Mouse (Mus musculus) embryo, embryonic 11 days (tissue): Measurements from ENCODE around the gene Chdh.

ENCODE experiments used
- DNase-seq: peaks from one replicate; pipeline ENCODE4 v3.0.0-alpha.2; 2015

The Chdh gene

DNA sequence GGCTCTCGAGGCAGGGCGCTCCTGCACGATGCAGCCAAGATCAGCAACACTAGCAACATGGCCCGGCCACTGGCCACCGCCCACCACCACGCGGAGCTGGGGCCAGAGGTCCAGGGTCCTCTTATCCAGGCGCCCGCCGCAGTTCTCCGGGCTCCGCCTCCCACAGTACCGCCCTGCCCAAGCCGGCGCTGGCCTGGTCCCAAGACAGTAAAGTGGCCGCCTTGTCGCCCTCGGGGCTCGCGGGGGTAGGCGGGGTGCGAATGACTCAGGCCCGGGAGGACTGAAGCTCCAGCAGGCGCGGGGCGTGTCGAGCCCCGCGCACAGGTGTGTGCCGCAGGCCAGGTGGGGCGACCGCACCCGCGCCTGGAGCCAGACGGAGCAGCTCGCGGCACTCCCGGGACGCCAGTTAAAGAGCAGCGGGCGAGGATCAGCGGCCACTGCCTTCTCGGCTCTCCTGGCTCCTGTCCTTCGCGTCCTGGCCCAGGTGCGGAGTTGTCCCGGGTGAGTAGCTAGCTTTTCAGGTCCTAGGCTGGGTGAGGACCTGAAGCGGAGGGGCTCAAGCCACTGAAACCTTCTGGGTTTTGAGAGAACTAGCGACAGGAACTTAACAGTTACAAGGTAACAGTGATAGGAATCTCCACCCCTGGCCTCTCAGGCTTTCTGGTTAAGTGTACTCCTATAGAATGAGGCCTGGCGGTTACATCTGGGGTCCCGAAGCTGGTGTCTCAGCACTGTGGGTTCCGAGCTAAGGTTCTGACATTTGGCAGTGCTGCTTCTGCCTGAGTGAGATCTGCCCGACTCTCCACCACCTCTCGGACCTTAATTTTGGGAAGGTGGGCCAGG, at the start of gene Chdh, which contains the start of gene Il17rb:
Chdh (plus strand) TSS at position 291 of the 843 bp plus-strand sequence.
Il17rb (minus strand) TSS at position 164 of the 843 bp plus-strand sequence.
- peak; percentile 58 for DNase-seq

DNA sequence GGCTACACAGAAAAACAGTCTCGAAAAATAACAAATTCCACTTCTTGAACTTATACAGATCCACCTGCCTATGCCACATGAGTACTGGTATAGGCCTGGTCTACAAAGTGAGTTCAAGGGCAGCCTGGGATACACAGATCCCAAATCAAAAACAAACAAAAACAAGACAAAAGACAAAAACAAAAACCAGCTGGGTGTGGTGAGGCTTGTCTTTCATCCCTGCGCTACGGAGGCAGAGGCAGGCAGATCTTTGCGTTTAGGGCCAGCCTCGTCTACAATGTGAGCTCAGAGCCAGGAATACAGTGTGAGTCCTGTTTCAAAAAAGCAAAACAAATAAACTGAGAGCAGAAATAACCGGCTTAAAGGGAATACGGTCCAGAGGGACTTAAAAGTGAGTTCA, 41.2 kb upstream of the Chdh start:
- DNase-seq: no peak

DNA sequence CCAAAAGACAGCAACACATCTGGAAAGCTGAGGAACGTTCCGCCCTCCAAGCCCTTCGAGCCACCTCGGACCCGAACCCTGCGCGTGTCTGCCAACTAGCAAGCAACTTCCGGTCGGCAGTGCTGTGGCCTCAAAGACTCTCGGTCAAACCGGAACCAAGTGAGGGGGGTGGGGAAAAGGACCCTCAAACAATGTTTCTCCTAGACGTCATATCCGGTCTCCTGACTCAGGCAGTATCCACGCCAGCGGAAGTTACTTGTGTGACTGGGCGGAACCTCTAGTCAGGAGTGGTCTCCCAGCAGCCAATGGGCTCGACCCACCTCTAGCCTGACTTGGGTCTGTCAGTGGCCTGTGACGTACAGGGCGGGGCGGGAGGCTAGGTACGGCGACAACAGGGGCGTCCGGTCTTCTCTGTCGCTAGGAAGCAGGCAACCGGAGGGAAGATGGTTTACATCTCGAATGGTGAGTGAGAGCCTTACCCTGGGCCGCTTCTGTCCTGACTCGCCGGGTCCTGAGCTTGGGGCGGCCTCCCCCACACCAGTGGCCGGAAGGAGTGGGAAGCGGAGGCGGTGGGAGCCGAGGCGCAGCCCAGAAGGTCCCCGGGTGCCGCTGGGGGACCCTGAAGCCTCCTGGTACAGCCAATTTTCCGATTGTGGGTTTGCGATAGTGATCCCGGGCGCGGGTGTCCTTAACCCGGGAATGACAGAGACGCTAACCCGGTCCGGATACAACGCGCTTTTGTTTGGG, 40.6 kb upstream of the Chdh start, which contains the start of gene Selenok:
Selenok (plus strand) TSS at position 234 of the 747 bp plus-strand sequence.
- peak; percentile 100 for DNase-seq

DNA sequence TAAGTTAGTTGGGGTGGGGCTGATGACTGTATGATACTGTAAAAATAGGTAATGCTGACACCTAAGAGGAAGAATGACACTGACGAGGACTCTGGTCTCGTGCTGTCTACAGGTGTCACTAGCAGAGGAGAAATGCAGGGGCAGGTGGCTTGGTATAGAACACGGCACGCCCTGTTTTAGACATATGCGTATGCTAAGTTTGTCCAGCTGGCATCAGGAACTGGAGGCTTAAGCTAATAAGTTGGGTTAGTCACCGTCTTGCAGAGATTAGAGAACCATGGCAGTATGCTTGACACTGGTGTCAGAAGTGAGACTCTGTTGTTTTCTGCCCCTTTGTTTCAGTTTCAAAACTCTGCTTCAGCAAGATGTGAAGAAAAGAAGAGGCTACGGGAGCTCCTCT, 37.4 kb upstream of the Chdh start:
- no peak for DNase-seq

DNA sequence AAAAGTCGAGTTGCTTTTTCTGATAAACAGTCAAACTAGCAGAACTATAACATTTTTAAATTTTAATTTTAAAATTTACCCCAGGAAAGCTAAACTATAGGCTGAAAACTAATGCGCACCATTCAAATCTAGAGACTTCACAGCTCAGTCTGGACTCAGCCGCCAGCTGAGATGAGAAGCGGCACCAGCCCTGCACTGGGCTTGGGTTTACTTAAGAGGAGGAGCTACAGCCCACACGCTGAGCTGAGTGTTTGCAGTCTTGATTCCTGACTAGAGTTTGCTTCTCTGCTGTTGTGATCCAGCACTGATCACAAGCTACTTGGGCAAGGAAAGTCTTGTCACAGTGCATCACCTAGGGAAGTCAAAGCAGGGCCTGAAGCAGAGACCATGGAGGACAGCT, 36.8 kb upstream of the Chdh start:
- no peak for DNase-seq

DNA sequence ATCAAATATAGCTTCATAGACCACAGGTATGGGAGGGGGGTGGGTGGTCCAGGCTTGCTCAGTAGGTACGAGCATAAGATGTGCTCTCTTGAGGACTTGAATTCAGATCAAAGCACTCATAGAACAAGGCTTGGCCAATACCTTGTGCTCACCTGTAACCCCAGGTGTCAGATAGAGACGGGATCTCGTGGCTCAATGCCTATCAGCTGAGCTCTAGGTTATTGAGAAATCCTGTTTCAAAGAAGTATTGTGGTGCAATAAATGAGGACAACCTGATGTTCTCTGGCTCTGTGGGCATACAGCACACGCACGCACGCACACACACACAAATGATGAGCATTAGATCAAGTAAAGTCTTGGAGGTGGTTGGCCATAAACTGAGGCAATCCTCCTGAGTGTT, 31.9 kb upstream of the Chdh start:
- no peak for DNase-seq

DNA sequence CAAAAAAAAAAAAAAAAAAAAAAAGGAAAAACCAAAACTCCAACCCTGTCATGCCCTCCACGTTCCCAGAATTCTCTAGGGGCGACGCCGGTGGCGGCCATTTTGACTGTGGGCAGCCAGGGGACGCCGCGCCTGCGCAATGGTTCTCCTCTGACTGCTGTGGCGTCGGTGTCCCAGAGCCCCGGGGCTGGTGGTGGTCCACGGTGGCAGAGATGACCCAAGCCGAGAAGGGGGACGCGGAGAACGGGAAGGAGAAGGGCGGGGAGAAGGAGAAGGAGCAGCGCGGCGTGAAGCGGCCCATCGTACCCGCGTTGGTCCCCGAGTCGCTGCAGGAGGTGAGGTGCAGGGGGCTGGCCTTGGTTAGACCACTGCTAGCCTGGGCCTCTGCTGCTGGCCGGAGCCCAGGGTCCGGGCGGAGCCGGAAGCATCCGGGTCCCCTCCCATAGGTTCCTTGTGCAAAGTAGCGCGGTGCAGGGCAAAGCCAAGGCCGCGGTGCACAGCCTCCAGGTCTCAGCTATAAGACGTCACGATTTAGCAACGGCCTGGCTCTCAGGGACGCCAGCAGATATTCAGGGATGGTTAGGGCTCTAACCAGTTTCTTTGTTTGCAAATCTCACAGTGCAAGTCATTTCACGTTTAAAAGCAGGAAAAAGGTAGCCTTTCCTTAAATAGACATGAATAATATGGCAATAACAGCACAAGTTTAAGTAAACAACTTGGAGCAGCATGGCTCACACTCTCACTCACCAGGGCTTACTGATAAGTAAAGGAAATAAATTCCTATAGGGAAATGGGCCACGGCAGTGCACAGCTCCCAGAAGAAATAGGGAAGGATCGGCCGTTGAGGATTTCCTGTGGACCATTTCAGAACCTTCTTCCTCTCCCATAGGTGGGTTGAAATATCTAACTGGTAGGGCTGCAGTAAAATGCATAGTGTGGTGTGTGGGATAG, 30.3 kb upstream of the Chdh start, which contains the start of gene Actr8:
Actr8 (plus strand) TSS at position 84 of the 951 bp plus-strand sequence.
- peak; percentile 94 for DNase-seq

DNA sequence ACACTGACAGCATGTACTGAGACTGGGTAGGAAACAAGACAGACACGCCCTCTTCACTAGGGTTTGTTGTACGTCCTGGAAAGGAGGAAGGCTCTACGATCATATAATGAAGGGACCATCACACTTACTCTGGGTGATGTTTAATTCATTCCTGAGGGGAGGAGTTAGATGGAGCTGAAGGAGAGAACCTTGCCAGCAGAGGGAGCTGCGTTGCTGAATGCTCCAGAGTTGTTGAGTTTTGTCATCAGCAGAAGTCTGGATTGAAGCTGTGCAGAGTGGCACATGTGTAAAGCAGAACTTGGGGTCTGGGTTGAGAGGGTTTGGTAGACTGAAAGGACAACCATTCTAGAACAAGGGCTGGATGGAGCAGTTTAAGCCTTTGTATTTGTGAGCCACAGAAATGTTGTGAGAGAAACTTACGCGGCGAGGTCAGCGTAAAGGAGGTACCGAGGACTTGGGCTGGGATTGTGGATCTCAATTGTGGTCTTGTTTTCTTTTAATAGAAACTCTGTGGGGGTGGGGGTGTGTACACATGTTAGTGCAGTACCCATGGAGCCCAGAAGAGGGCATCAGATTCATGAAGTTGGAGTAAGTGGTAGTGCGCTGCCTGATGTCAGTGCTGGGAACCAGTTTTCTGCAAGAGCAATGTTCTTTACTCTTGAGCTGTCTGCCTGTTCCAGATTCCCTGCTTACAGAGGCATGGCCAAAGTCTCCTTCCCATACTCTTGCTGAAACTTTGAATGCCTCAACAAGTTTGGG, 28.2 kb upstream of the Chdh start:
- no peak for DNase-seq

DNA sequence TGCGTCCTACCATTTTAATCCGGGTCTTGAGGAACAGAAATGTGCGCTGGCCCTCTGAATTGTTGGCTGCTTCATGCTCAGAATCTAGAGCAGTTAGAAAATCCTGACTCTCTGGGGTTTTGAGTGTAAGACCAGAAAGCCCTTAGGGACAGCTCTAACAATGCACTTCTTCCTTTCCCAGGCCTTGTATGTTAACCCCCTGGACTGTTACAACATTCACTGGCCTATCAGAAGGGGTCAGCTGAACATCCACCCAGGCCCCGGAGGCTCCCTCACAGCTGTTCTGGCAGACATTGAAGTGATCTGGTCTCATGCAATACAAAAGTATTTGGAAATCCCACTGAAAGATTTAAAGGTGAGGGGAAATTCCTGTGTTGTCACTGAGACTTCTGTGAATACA, 22.7 kb upstream of the Chdh start:
- no peak for DNase-seq

DNA sequence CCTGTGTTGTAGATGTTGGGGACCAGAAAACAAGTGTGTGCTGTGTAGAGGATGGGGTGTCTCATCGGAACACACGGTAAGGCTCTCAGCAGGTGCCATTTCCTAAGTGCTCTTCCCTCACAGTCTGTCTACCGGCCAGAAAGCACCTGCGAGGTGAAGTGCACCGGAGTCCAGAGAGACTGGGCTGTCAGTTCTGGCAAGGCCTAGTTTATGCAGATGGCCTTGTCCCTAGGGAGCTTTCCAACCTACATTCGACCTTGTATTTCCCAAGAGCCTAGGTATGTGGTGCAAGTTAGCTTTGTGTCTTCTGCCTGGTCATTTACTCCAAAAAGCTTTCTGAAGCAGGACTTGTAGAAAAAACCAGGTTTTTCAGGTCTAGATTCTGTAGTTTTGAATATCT, 21.5 kb upstream of the Chdh start:
- DNase-seq: no peak

DNA sequence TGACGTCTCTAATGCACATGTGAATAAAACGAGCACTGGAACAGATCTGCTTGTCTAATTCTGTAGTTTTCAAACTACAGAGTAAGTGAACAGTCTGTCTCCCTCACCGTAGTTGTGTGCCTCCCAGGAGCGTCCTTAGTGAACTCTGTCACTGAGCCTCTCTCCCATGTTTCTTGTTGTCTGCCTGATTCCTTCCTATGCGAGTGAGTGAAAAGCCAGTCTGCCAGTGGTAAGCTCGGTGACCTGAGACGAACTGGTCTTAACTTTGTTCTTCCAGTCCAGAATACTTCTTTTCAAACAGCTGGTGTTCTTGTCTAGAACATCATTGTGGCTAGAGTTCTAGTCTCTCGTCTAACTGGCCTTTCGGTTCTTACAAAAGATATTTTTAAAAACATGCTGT, 21.1 kb upstream of the Chdh start:
- no peak for DNase-seq

DNA sequence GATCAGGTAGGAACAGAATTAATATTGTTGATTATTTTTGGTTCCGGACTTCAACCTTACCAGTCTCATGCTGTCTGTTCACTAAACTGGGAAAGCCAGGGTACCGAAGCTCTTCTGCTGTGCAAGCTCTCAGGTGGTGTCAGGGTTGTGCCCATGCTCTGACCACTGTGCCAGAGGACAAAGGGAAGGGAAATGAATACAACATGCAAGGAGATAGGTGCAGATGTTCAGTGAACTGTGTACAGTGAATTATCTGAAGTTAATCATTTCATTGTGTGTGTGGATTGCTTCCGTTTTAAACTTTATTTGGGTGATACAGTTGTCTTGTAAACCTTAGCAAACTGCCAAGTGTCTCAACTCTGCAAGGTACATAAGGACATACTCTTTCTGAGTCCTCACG, 20.5 kb upstream of the Chdh start:
- no peak for DNase-seq

DNA sequence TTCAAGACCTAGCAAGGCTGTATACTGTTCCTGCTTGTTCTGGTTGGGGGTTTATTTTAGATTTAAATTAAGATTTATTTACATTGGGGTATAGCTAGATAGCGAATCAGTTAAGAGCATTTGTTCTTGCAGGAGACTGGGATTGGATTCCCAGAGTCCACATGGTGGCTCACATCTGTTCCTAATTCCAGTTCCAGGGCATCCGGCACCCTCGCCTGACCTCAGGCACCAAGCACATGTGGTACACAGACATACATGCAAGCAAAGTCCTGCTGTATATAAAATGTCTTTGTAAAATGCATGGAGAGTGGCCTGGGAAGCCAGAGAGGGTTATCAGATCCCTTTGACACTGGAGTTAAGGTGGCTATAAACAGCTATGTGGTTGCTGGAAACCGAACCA, 13.8 kb upstream of the Chdh start:
- DNase-seq: peak; percentile 74

DNA sequence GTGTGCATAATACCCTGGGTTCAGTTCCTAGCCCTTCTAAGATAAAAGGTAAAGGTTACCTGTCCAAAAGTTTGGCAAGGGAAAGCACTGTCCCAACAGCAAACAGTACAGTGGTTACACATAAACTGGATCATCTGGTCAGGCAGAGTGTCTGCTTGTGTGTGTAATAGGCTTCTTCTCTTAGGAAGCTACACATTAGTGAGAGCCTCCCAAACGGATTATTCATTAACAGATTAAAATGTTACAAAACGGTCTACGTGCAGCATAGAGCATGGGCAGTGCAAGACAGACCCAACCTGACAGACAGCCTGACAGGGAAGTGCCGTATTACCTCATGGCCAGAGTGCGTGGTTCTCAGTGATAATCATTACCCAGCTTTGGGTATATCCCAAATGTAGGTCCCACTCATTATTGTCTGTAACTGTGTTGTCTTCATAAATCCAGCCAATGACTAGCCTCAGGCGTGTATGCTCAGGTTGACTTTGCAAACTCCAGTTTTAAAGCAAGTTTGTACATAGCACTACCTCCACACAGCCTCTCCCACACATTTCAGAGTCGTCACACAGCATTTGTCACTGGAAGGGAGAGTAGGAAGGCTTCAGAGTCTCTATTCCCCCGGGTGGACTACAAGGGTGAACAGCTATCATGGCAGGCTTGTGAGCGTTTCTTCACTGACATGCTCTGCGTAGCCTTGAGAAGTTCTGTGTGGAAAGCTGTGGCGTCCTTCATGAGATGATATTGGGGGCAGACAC, 12.6 kb upstream of the Chdh start:
- DNase-seq: no peak

DNA sequence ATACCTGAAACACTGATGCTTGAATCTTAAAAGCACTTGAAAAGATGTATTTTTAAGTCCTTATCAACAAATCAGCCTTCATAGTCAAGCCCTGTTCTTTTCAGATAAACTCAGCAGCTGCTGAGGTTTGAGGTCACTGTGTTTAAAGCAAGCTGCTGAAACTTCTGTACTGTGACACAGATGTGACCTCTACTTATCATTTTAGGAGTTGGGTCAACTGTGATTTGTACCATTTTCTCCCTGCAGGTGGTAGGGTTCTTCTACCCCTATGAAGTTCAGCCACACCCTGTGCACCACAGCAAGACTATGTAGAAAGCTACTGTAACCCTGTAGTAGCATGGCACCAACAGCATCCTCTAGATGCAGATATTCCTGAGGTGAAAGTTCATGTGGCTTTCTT, 11.5 kb upstream of the Chdh start:
- no peak for DNase-seq

DNA sequence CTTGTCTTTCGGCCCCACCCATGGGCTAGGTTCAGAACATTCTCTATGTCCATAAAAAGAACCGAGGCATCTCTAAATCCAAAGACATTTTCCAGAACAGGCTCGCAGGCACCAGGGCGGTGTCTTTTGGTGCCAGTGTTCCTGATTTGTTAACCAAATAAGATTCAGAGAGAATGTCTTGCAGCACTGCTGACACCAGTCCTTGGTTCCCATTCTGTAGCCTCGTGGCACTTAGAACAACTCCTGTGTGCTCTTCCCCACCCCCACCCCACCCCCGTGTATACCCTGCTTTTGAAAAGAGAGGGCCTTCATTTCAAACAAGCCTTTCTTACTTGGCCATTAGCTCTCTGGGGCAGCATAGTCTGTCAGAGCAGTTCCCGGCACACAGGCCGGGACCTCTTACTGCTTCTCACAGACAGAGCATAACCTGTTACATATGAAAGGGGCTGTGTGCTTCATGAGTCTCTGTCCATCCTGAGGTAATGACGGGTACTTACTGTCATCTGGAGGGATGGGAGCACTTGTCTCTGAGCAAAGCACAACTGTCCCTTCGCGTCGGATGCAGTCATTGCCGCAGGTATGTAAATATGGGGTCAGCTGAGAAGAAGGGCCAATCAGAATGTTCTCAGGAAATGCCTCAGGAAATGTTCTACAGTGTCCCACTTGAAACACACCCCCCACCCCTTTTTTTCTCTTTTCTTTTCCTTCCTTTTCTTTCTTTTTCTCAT, 9.9 kb upstream of the Chdh start:
- DNase-seq: no peak

DNA sequence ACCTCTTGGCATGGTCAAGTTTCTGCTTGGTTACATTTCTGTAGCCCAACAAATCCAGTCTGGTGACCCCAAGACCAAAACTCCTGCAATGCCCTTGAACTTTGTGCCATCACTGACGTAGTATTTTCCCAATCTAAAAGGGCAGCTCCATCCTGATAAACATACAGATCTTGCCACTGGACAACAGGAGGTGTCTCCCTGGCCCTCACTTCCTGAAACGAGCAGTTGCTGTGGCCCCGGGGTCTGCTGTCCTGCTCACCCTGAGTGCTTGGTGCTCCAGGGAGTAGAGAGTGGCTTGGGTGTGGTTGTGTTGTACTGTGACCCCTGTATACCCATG, 9.4 kb upstream of the Chdh start:
- no peak for DNase-seq

DNA sequence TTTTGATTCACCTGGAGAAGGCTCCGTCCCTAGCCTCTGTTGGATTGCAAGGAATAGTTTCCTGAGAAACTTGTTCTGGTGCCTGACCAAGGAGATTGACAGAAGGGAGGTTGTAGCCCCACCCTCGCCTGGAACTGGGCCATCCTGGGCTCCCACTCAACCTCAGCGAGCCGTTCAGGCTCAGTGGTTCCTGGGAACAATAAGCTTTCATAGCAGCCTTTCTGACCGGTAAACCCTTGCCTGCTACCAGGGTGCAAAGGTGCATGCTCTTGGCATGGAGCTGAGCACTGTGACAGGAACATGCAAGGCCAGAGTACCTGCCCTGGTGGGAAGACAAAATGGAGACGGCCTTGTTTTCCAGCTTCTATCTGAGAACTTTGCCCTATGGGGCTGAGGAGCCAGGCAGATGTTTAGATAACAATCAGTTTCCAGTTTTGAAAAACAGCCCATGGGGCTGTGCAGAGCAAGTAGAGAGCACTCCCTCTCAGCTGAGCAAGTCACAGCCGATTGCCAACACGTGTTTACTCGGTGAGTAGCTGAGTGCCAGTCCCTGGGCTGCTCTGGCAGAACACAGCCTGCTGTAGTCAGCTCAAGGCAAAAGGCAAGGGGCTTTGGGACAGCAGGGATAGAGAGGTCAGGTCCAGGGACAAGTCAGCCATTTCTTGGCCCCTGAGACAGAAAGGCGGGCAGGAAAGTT, 1.2 kb downstream of the Chdh start:
- no peak for DNase-seq

DNA sequence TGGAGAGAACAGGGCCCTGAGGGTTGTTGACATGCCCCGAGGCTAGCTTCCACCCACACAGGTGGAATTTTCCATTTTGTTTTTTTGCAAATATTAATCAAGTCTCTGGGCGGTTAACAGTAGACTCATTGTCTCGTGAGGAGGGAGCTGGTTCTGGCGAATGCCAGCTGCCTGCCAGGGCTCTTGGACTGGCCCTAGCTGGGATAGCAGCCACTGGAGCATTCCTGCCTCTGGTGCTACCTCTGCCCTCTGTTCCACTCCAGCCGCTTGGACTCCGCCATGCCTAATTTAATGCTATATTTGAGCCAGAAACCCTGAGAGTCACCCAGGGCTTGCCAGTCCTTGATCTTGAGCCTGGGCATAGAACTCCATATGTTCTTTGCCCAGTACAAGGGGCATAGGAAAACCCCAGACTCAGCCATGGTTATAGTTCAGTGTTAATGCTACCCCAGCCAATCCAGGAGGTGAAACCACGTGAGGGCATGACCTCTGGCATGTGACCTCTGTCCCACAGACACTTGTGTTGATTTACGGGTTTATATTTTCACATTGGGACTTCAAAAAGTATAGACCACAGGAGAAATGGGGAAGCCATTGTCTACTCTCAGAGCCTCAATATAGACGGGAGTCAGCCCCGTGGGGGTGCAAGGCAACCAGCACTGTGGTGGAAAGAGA, 3.2 kb downstream of the Chdh start:
- no peak for DNase-seq

DNA sequence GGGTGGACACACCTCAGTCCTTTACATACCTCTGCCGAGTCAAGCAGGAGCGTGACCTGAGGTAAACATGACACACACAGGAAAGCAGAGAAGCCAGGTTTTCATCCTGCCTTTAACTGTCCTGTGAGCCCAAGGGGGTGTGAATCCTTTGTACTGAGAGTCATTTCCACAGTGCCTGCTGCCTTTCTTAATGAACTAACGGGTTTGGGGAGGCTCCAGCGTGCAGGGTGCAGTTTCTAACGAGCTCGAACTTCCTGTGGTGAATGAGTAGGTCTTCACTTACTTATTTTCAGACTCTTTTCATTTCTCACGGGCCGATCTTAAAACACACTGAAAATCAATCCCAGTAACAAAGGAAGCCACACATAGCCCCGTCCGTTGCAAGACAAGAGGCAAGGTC, 5.7 kb downstream of the Chdh start:
- DNase-seq: no peak
